Mouse (Mus musculus): ENCODE data around the gene Klf1. TPM values are rescaled to one million over a fixed set of nuclear protein-coding genes. Genes with fewer than 3 reads are reported as not detected.
A peak's percentile ranks its signal among the peaks of the same experiment; 100 is the strongest.

Gene Klf1
- total and polyA plus RNA-seq, 3 experiments = 0.08 to 0.16 TPM; not detected in 1

DNA sequence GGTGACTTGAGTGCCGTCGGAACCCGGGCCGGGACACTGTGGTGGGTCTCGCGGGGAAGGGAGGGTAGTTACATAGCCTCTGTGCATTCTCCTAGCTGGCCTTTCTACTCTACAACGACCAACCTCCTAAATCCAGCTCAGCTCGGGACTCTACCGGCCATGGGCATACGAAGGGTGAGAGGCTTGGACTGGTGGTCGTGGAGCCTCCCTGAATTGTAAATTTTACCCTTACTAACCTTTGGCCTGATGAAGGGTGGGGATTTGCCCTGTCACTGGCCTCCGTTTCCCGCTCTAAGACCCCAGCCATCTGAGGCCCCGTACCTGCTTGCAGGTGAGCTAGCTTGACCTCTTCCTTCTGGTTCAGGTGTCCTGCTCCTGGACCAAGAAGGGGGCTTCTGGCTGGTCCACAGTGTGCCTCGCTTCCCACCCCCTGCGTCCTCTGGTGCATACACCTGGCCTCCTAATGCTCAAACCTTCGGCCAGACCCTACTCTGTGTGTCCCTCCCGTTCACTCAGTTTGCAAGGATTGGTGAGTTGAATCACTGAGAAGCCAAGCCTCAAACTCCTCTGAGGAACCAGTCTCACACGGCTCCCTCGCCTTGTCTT lies 7.5 kb downstream of the Klf1 start:
- Histone ChIP-seq H3K4me3 (peak overlapping the region; percentile 64), H3K27me3 (ENCODE audit: control insufficient read depth, insufficient read depth, low read length) (peaks cover 3% of the 10 kb centered on the region), H3K4me1 (ENCODE audit: control insufficient read depth, insufficient read depth, low read length) (peaks cover 1% of the 10 kb centered on the region; the same call in 1 of the 2 replicates), H3K36me3 (ENCODE audit: control insufficient read depth, insufficient read depth, low read length) (no peaks in the 10 kb centered on the region), H3K79me2 (replicated peaks; ENCODE audit: control insufficient read depth, insufficient read depth, low read length) (no peaks in the 10 kb centered on the region), H3K9ac (ENCODE audit: low read depth, low read length) (peak overlapping the region; percentile 78), H3K27ac (peak overlapping the region; percentile 73; the same call in 1 of the 2 replicates)
- no peak for TF ChIP-seq CTCF (IDR thresholded peaks at IDR 0.05)
- no peak for TF ChIP-seq EP300 (IDR thresholded peaks at IDR 0.05; ENCODE audit: insufficient read depth, low read depth, low read length)
- TF ChIP-seq POLR2A (IDR thresholded peaks at IDR 0.05; ENCODE audit: insufficient read depth, low read depth, low read length) = no peak
- no peak for DNase-seq
- WGBS = 59% methylated on average over 20 of the region's 20 CpGs
- intact Hi-C loops (cut with DNase I) = no loop called here

DNA sequence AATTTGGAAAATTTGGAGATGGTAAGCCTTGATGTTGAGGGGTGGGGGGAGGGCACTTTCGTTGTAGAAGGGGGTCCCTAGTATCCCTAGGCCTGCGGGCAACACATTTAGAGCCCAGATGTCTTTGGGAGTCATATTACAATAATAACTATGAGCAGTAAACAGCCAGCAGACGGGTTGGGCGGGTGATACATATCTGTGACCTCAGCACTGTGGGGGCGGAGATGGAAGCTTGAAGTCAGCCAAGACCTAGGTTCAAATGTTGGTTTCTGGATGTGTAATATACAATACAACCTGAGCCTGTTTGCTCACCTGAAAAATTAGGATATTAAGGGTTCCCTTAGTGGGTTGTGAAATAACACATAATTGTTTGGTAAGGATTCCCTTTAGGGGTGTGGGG lies 8.2 kb downstream of the Klf1 start:
- no peak overlapping the region for H3K9ac ChIP-seq (ENCODE audit: low read depth, low read length)
- H3K27me3 ChIP-seq (ENCODE audit: control insufficient read depth, insufficient read depth, low read length) = peaks cover 3% of the 10 kb centered on the region

GRCm38 (mm10) chr8:84910551-84910950 lies 8.8 kb downstream of the Klf1 start:
- H3K27me3 ChIP-seq (ENCODE audit: control insufficient read depth, insufficient read depth, low read length) = peaks cover 4% of the 10 kb centered on the region
- no peak overlapping the region for H3K27ac ChIP-seq
- DNase-seq = no peak
- H3K4me1 ChIP-seq (ENCODE audit: control insufficient read depth, insufficient read depth, low read length) = peaks cover 1% of the 10 kb centered on the region; the same call in 1 of the 2 replicates
- no peak for TF ChIP-seq EP300 (IDR thresholded peaks at IDR 0.05; ENCODE audit: insufficient read depth, low read depth, low read length)
- TF ChIP-seq CTCF (IDR thresholded peaks at IDR 0.05) = no peak
- TF ChIP-seq POLR2A (IDR thresholded peaks at IDR 0.05; ENCODE audit: insufficient read depth, low read depth, low read length) = no peak
- H3K36me3 ChIP-seq (ENCODE audit: control insufficient read depth, insufficient read depth, low read length) = no peaks in the 10 kb centered on the region
- 80% methylated on average over 6 of the region's 6 CpGs for WGBS
- H3K9ac ChIP-seq (ENCODE audit: low read depth, low read length) = no peak overlapping the region
- no peaks in the 10 kb centered on the region for H3K79me2 ChIP-seq (replicated peaks; ENCODE audit: control insufficient read depth, insufficient read depth, low read length)
- intact Hi-C loops (cut with DNase I) = no loop called here
- no peak overlapping the region for H3K4me3 ChIP-seq

More for the DNA sequence above, 8.2 kb downstream of the Klf1 start:
- H3K4me3 ChIP-seq = no peak overlapping the region
- 87% methylated on average over 5 of the region's 5 CpGs for WGBS
- H3K27ac ChIP-seq = no peak overlapping the region
- intact Hi-C loops (cut with DNase I) = no loop called here
- no peak for DNase-seq
- H3K4me1 ChIP-seq (ENCODE audit: control insufficient read depth, insufficient read depth, low read length) = peaks cover 1% of the 10 kb centered on the region; the same call in 1 of the 2 replicates
- no peak for TF ChIP-seq CTCF (IDR thresholded peaks at IDR 0.05)
- no peak for TF ChIP-seq EP300 (IDR thresholded peaks at IDR 0.05; ENCODE audit: insufficient read depth, low read depth, low read length)
- TF ChIP-seq POLR2A (IDR thresholded peaks at IDR 0.05; ENCODE audit: insufficient read depth, low read depth, low read length) = no peak
- no peaks in the 10 kb centered on the region for H3K36me3 ChIP-seq (ENCODE audit: control insufficient read depth, insufficient read depth, low read length)
- H3K79me2 ChIP-seq (replicated peaks; ENCODE audit: control insufficient read depth, insufficient read depth, low read length) = no peaks in the 10 kb centered on the region

GRCm38 (mm10) chr8:84911854-84912253 lies 10.1 kb downstream of the Klf1 start:
- no peaks in the 10 kb centered on the region for H3K79me2 ChIP-seq (replicated peaks; ENCODE audit: control insufficient read depth, insufficient read depth, low read length)
- no peak overlapping the region for H3K4me3 ChIP-seq
- intact Hi-C loops (cut with DNase I) = no loop called here
- H3K4me1 ChIP-seq (ENCODE audit: control insufficient read depth, insufficient read depth, low read length) = peaks cover 1% of the 10 kb centered on the region; the same call in 1 of the 2 replicates
- 89% methylated on average over 9 of the region's 9 CpGs for WGBS
- DNase-seq = no peak
- H3K27ac ChIP-seq = no peak overlapping the region
- H3K9ac ChIP-seq (ENCODE audit: low read depth, low read length) = no peak overlapping the region
- H3K36me3 ChIP-seq (ENCODE audit: control insufficient read depth, insufficient read depth, low read length) = no peaks in the 10 kb centered on the region
- TF ChIP-seq POLR2A (IDR thresholded peaks at IDR 0.05; ENCODE audit: insufficient read depth, low read depth, low read length) (no peak), CTCF (IDR thresholded peaks at IDR 0.05) (no peak), EP300 (IDR thresholded peaks at IDR 0.05; ENCODE audit: insufficient read depth, low read depth, low read length) (no peak)
- peaks cover 4% of the 10 kb centered on the region for H3K27me3 ChIP-seq (ENCODE audit: control insufficient read depth, insufficient read depth, low read length)

GRCm38 (mm10) chr8:84912391-84912790 lies 10.7 kb downstream of the Klf1 start:
- H3K36me3 ChIP-seq (ENCODE audit: control insufficient read depth, insufficient read depth, low read length) = no peaks in the 10 kb centered on the region
- H3K9ac ChIP-seq (ENCODE audit: low read depth, low read length) = no peak overlapping the region
- DNase-seq = no peak
- intact Hi-C loops (cut with DNase I) = no loop called here
- no peak overlapping the region for H3K27ac ChIP-seq
- peaks cover 4% of the 10 kb centered on the region for H3K27me3 ChIP-seq (ENCODE audit: control insufficient read depth, insufficient read depth, low read length)
- 40% methylated on average over 27 of the region's 27 CpGs for WGBS
- H3K79me2 ChIP-seq (replicated peaks; ENCODE audit: control insufficient read depth, insufficient read depth, low read length) = no peaks in the 10 kb centered on the region
- peak overlapping the region; percentile 54 for H3K4me3 ChIP-seq
- TF ChIP-seq EP300 (IDR thresholded peaks at IDR 0.05; ENCODE audit: insufficient read depth, low read depth, low read length) (no peak), POLR2A (IDR thresholded peaks at IDR 0.05; ENCODE audit: insufficient read depth, low read depth, low read length) (no peak), CTCF (IDR thresholded peaks at IDR 0.05) (no peak)
- H3K4me1 ChIP-seq (ENCODE audit: control insufficient read depth, insufficient read depth, low read length) = peaks cover 1% of the 10 kb centered on the region; the same call in 1 of the 2 replicates

- Histone ChIP-seq H3K4me1 (ENCODE audit: control insufficient read depth, insufficient read depth, low read length) (peaks cover 1% of the 10 kb centered on the region; the same call in 1 of the 2 replicates), H3K79me2 (replicated peaks; ENCODE audit: control insufficient read depth, insufficient read depth, low read length) (no peaks in the 10 kb centered on the region), H3K27me3 (ENCODE audit: control insufficient read depth, insufficient read depth, low read length) (peaks cover 4% of the 10 kb centered on the region), H3K27ac (no peak overlapping the region), H3K9ac (ENCODE audit: low read depth, low read length) (peak overlapping the region; percentile 55), H3K4me3 (peak overlapping the region; percentile 54), H3K36me3 (ENCODE audit: control insufficient read depth, insufficient read depth, low read length) (no peaks in the 10 kb centered on the region)
- 2% methylated on average over 55 of the region's 55 CpGs for WGBS
- TF ChIP-seq POLR2A (IDR thresholded peaks at IDR 0.05; ENCODE audit: insufficient read depth, low read depth, low read length) = peak; percentile 45; the same call in 1 of the 2 replicates
- no peak for TF ChIP-seq CTCF (IDR thresholded peaks at IDR 0.05)
- intact Hi-C loops (cut with DNase I) = no loop called here
- peak; percentile 62 to 80 for DNase-seq
Observed at GRCm38 (mm10) chr8:84912895-84913501, 11.3 kb downstream of the Klf1 start.
